Mouse (Mus musculus) WW6 (cell line): ENCODE measurements around the gene Gpr146.
"Not testable (repeated sequence)": the region's sequence is repeated elsewhere in the genome, so short reads cannot be mapped to it uniquely, and the experiment has no call there.

Source experiments
- DNase-seq: peaks from one replicate; pipeline ENCODE4 v3.0.0-alpha.2; 2013; ENCODE audit warnings: low read depth, low spot score

The Gpr146 gene

DNA sequence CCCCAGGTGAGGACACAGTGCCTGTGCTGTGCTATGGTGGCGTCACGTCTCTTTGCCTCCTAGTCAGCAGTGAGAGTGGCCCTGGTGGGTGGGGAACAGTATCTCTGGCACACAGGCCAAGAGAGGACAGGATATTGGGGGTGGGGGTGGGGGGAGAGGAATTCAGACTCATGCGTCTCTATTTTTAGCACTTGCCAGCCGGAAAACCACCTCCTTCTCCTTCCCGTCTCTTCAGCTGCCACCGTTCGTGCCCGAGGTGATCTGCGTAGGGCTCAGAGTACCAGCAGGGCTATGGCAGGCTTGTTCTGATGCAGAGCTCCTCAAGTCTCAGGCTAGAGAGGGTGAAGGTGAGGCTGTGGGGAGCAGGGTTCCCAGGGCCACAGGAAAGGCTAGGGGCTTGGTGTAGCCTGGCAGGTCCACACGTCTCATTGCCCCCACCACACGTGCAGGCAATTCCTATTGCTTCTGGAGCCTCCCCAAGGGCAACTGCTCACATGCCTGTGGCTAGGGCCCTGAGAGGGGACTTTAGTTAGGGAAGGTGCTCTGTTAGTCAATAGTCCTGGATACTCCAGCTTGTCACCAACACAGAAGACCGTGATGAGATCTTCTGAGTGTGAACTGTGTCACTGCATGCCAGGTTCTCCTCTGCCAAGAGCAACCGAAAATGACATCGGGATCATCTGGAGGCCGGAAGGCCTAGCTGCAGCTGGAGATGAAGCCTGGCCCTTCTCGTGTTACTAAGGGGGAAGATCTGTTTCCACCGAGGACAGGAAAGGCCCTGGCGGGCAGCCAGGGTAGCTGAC lies at the start of gene Gpr146:
Gpr146 (plus strand) TSS at position 230 of the 803 bp plus-strand sequence.
- no peak for DNase-seq

GRCm38 (mm10) chr5:139330766-139331165 lies 46.7 kb upstream of the Gpr146 start:
- no peak for DNase-seq

- no peak for DNase-seq
Measured at GRCm38 (mm10) chr5:139331742-139332141, 45.8 kb upstream of the Gpr146 start.

- DNase-seq: no peak
Measured at GRCm38 (mm10) chr5:139332590-139333272, 44.8 kb upstream of the Gpr146 start.

DNA sequence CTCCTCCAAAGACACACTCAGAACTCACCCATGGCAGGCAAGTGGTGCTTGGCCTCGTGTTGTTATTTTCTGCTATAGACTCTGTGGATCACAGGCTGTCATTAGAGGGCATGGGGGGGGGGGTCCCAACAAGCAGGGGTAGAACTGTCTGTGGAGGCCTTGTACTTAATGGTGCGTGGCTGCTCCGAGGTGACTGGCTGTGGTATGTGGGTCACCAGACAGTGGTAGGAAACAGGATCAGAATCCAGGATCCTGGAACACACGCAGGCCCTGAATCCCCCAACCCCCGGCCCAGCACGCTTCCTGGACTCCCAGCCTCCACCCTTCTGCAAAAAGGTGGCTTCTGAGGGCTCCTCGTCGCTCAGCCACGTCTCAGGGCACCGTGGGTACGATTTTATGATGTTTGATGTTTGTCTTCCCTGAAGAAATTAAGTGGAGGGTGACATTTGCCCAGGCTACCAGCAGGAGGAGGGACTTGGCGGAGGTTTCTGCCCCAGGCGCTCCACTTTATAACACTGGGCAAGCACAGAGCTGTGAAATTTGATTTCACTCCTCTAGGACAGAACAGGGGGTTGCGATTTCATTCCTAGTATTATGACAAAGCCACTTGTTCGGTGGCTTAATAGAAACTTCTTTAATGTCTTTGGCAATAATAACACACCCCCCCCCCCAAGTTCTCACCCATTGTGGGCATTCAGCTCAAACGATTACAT lies 44.0 kb upstream of the Gpr146 start:
- DNase-seq: no peak

- DNase-seq: not testable (repeated sequence)
Measured at GRCm38 (mm10) chr5:139334394-139334793, 43.1 kb upstream of the Gpr146 start.

DNA sequence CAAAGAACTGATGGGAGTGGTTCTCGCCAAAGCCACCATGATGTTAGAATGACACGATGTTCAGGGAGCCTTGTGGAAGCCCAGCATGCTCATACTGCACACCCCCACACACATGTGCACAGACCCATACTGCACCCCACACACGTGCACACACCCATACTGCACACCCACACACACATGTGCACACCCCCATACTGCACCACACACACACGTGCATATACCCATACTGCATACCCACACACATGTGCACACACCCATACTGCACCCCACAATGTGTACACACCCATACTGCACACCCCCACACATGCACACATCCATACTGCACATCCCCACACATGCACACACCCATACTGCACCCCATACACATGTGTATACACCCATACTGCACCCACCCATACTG lies 41.9 kb upstream of the Gpr146 start:
- no peak for DNase-seq

DNA sequence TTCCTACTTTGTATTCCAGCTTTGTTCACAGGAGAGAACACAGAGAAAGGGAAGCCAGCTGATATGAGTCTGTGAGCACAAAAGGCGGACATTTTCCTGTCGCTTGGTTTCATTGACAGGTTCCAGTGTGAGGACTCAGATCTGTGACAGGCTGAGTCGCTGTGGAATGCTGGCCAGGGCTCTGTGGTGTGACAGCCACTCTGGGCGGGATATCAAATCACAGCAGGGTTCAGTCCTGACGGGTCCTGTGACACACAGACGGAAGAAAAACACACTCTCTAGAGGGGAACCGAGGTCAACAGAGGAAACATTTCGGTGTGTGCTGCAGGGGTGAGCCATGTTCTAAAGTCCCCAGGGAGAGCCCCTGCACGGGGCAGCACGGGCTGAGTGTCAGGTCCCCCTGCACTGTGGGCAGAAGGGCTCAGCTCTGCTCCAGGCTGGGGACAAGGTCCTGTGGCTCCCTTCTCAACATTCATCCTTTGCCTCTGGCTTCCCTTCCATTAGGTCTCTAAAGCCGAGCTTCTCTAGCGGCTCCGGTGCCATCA lies 39.6 kb upstream of the Gpr146 start:
- DNase-seq: no peak

DNA sequence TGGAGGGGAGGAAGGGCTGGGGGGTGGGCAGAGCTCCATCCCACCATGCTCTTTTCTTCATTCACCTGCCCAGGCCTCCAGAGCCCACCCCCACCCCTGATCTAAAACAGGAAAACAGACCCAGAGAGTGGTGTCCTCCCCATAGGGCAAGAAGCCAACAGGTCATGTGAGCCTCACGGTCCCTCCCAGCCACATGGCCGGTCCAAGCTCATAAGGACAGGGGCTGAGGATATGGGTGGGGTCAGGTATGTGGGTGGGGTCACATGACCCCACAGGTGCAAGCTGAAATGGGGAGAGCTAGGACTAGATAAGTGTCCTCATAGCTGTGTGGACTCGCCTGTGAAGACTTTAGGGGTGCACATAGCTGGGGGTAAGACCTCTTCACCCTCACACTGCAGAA lies 39.1 kb upstream of the Gpr146 start:
- no peak for DNase-seq

- no peak for DNase-seq
Measured at GRCm38 (mm10) chr5:139338891-139339290, 38.6 kb upstream of the Gpr146 start.

- DNase-seq: peak; percentile 54
Measured at GRCm38 (mm10) chr5:139344021-139344686, 33.3 kb upstream of the Gpr146 start.

- peak; percentile 81 for DNase-seq
Measured at GRCm38 (mm10) chr5:139344687-139345363, 32.7 kb upstream of the Gpr146 start.

DNA sequence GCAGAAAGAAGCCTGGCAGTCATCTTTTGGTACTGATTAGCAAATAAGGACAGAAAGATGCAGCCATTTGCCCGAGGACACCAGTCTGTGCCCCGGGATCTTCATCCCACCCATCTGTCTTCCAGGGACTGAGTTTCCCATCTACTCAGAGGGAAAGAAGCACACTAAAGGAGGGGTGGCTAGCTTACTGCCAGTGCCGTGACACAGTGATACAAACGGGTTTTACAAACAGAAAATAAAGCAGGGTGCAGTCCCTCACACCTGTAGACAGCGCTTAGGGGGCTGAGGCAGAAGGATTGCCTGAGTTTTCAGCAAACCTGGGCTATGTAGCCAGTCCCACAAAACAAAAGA lies 32.2 kb upstream of the Gpr146 start:
- DNase-seq: no peak

- no peak for DNase-seq
Measured at GRCm38 (mm10) chr5:139347225-139347624, 30.3 kb upstream of the Gpr146 start.

- DNase-seq: no peak
Measured at GRCm38 (mm10) chr5:139349713-139350112, 27.8 kb upstream of the Gpr146 start.

GRCm38 (mm10) chr5:139351134-139351533 lies 26.4 kb upstream of the Gpr146 start, which contains the start of gene Cox19:
Gene Cox19, minus strand, starts transcription at chr5:139351418.
- DNase-seq: no peak

GRCm38 (mm10) chr5:139351628-139352027 lies 25.9 kb upstream of the Gpr146 start:
- no peak for DNase-seq

GRCm38 (mm10) chr5:139352317-139352716 lies 25.2 kb upstream of the Gpr146 start, which contains the start of gene Cyp2w1:
Gene Cyp2w1, plus strand, starts transcription at chr5:139352617.
- no peak for DNase-seq

- DNase-seq: no peak
Measured at GRCm38 (mm10) chr5:139353496-139353895, 24.0 kb upstream of the Gpr146 start.

- DNase-seq: no peak
Measured at GRCm38 (mm10) chr5:139353946-139354345, 23.6 kb upstream of the Gpr146 start.

- DNase-seq: no peak
Measured at GRCm38 (mm10) chr5:139355235-139355772, 22.2 kb upstream of the Gpr146 start.
